Mouse (Mus musculus): ENCODE results near the gene Abca12.

The Abca12 gene

GRCm38 (mm10) chr1:71338548-71339340 is 76.0 kb downstream of the Abca12 start:
- DNase-seq (ENCODE audit: inconsistent age in 2 of 2, low spot score in 1 of 2) = no peak

- DNase-seq (ENCODE audit: inconsistent age in 2 of 2, low spot score in 1 of 2) = no peak
Measured at GRCm38 (mm10) chr1:71330349-71330748, 84.4 kb downstream of the Abca12 start.

- no peak for DNase-seq (ENCODE audit: inconsistent age in 2 of 2, low spot score in 1 of 2)
Measured at GRCm38 (mm10) chr1:71312171-71312570, 102.5 kb downstream of the Abca12 start.

GRCm38 (mm10) chr1:71310614-71311013 is 104.1 kb downstream of the Abca12 start:
- DNase-seq (ENCODE audit: inconsistent age in 2 of 2, low spot score in 1 of 2) = no peak

GRCm38 (mm10) chr1:71307362-71307761 is 107.3 kb downstream of the Abca12 start:
- no peak for DNase-seq (ENCODE audit: inconsistent age in 2 of 2, low spot score in 1 of 2)

- no peak for DNase-seq (ENCODE audit: inconsistent age in 2 of 2, low spot score in 1 of 2)
Measured at GRCm38 (mm10) chr1:71306196-71306595, 108.5 kb downstream of the Abca12 start.

- DNase-seq (ENCODE audit: inconsistent age in 2 of 2, low spot score in 1 of 2) = no peak
Measured at GRCm38 (mm10) chr1:71304588-71304987, 110.1 kb downstream of the Abca12 start.

- DNase-seq (ENCODE audit: inconsistent age in 2 of 2, low spot score in 1 of 2) = no peak
Measured at GRCm38 (mm10) chr1:71297021-71297420, 117.7 kb downstream of the Abca12 start.

- no peak for DNase-seq (ENCODE audit: inconsistent age in 2 of 2, low spot score in 1 of 2)
Measured at GRCm38 (mm10) chr1:71296585-71296984, 118.1 kb downstream of the Abca12 start.

GRCm38 (mm10) chr1:71291917-71292316 is 122.8 kb downstream of the Abca12 start:
- no peak for DNase-seq (ENCODE audit: inconsistent age in 2 of 2, low spot score in 1 of 2)

- DNase-seq (ENCODE audit: inconsistent age in 2 of 2, low spot score in 1 of 2) = peak; percentile 56 to 86
Measured at GRCm38 (mm10) chr1:71289511-71289910, 125.2 kb downstream of the Abca12 start.

- DNase-seq (ENCODE audit: inconsistent age in 2 of 2, low spot score in 1 of 2) = peak in 1 of 2 experiments; percentile 4
Measured at GRCm38 (mm10) chr1:71276940-71277339, 137.8 kb downstream of the Abca12 start.

- no peak for DNase-seq (ENCODE audit: inconsistent age in 2 of 2, low spot score in 1 of 2)
Measured at GRCm38 (mm10) chr1:71272550-71272949, 142.2 kb downstream of the Abca12 start.

GRCm38 (mm10) chr1:71272077-71272476 is 142.6 kb downstream of the Abca12 start:
- no peak for DNase-seq (ENCODE audit: inconsistent age in 2 of 2, low spot score in 1 of 2)

GRCm38 (mm10) chr1:71270083-71270482 is 144.6 kb downstream of the Abca12 start:
- DNase-seq (ENCODE audit: inconsistent age in 2 of 2, low spot score in 1 of 2) = no peak

- DNase-seq (ENCODE audit: inconsistent age in 2 of 2, low spot score in 1 of 2) = no peak
Measured at GRCm38 (mm10) chr1:71266630-71267029, 148.1 kb downstream of the Abca12 start.

GRCm38 (mm10) chr1:71263532-71263931 is 151.2 kb downstream of the Abca12 start:
- DNase-seq (ENCODE audit: inconsistent age in 2 of 2, low spot score in 1 of 2) = no peak

- no peak for DNase-seq (ENCODE audit: inconsistent age in 2 of 2, low spot score in 1 of 2)
Measured at GRCm38 (mm10) chr1:71244647-71245046, 170.1 kb downstream of the Abca12 start.

- DNase-seq (ENCODE audit: inconsistent age in 2 of 2, low spot score in 1 of 2) = no peak
Measured at GRCm38 (mm10) chr1:71241396-71241795, 173.3 kb downstream of the Abca12 start.

GRCm38 (mm10) chr1:71239586-71239985 is 175.1 kb downstream of the Abca12 start:
- DNase-seq (ENCODE audit: inconsistent age in 2 of 2, low spot score in 1 of 2) = no peak

GRCm38 (mm10) chr1:71235335-71235734 is 179.4 kb downstream of the Abca12 start:
- no peak for DNase-seq (ENCODE audit: inconsistent age in 2 of 2, low spot score in 1 of 2)

- DNase-seq (ENCODE audit: inconsistent age in 2 of 2, low spot score in 1 of 2) = no peak
Measured at GRCm38 (mm10) chr1:71231211-71231610, 183.5 kb downstream of the Abca12 start.

- peak in 1 of 2 experiments; percentile 58 for DNase-seq (ENCODE audit: inconsistent age in 2 of 2, low spot score in 1 of 2)
Measured at GRCm38 (mm10) chr1:71203581-71203980, 211.1 kb downstream of the Abca12 start.

Data from adrenal gland, adult (tissue).